Mouse (Mus musculus) small intestine, adult 2 months (tissue): ENCODE data around the gene Tmem158.

Source experiments
- CTCF ChIP-seq: fragments of 200-500 bp; IDR thresholded peaks from 2 replicates; pipeline ENCODE4 v1.5.1; 2012; ENCODE audit warnings: low read depth, mild to moderate bottlenecking, control low read depth, inconsistent platforms, low read length, moderate library complexity, mixed read lengths; ENCODE audit not compliant: insufficient replicate concordance, insufficient read length; ENCODE audit errors: extremely low read depth
- POLR2A ChIP-seq: fragments of 200-500 bp; IDR thresholded peaks from 2 replicates; pipeline ENCODE4 v1.6.1; 2012; ENCODE audit warnings: low read depth, mild to moderate bottlenecking, control low read depth, inconsistent platforms, low read length, moderate library complexity

- no peak for TF ChIP-seq CTCF
- no peak for TF ChIP-seq POLR2A
These were observed 22.1 kb downstream of the Tmem158 start for GRCm38 (mm10) chr9:123238256-123239045.
